Mouse (Mus musculus) adrenal gland, postnatal 25 days (tissue): ENCODE measurements around the gene Rpp21. TPM values are rescaled to one million over a fixed set of nuclear protein-coding genes. Genes with fewer than 3 reads are reported as not detected.

Experiments used
- DNase-seq: peaks from one replicate; pipeline ENCODE4 v3.0.0; 2021; ENCODE audit warnings: mixed read lengths
- long read RNA-seq: library from polyadenylated mRNA; stranded (forward); transcript quantifications from one replicate; pipeline ENCODE4 v2.0.0, GENCODE M21; 2021
- total RNA-seq: library from RNA; stranded (reverse); gene quantifications from 2 replicates; pipeline ENCODE4 v1.2.3, GENCODE M21; 2021

The Rpp21 gene
- total RNA-seq: 47.2 TPM in 2 replicates
- long read RNA-seq, transcript Rpp21-201 (5 exons, 729 nt): major isoform, 15 of 25 reads
- long read RNA-seq, partial matches to known transcripts: 0 of 25 reads
- long read RNA-seq, other reads (novel, unspliced or antisense): 5 of 25 reads

- DNase-seq: no peak
Measured at GRCm38 (mm10) chr17:36257969-36258368, at the start of gene Rpp21. Gene Rpp21, minus strand, starts transcription at chr17:36258069.

- DNase-seq: no peak
Measured at GRCm38 (mm10) chr17:36286390-36286789, 28.5 kb upstream of the Rpp21 start, which contains the start of gene H2-M10.2. Gene H2-M10.2, minus strand, starts transcription at chr17:36286490.

GRCm38 (mm10) chr17:36281521-36282245 is 23.8 kb upstream of the Rpp21 start:
- DNase-seq: no peak

- DNase-seq: no peak
Measured at GRCm38 (mm10) chr17:36274776-36275175, 16.9 kb upstream of the Rpp21 start.

- no peak for DNase-seq
Measured at GRCm38 (mm10) chr17:36273796-36274195, 15.9 kb upstream of the Rpp21 start.

- DNase-seq: no peak
Measured at GRCm38 (mm10) chr17:36272643-36273366, 14.9 kb upstream of the Rpp21 start.

GRCm38 (mm10) chr17:36271586-36272256 is 13.9 kb upstream of the Rpp21 start, which contains the start of gene Trim39:
Gene Trim39, minus strand, starts transcription at chr17:36272247.
- DNase-seq: no peak

GRCm38 (mm10) chr17:36270956-36271585 is 13.2 kb upstream of the Rpp21 start:
- peak; percentile 89 for DNase-seq

- no peak for DNase-seq
Measured at GRCm38 (mm10) chr17:36265834-36266233, 8.0 kb upstream of the Rpp21 start.

- DNase-seq: no peak
Measured at GRCm38 (mm10) chr17:36264273-36264925, 6.5 kb upstream of the Rpp21 start.

- DNase-seq: no peak
Measured at GRCm38 (mm10) chr17:36261511-36262166, 3.8 kb upstream of the Rpp21 start.

- DNase-seq: peak; percentile 79
Measured at GRCm38 (mm10) chr17:36257241-36257947, 475 bp downstream of the Rpp21 start.

- DNase-seq: no peak
Measured at GRCm38 (mm10) chr17:36253087-36253600, 4.7 kb downstream of the Rpp21 start.

GRCm38 (mm10) chr17:36252250-36252876 is 5.5 kb downstream of the Rpp21 start:
- DNase-seq: peak; percentile 30

GRCm38 (mm10) chr17:36248886-36249285 is 9.0 kb downstream of the Rpp21 start:
- DNase-seq: no peak

- DNase-seq: no peak
Measured at GRCm38 (mm10) chr17:36245741-36246140, 12.1 kb downstream of the Rpp21 start.

- DNase-seq: no peak
Measured at GRCm38 (mm10) chr17:36244031-36244430, 13.8 kb downstream of the Rpp21 start.

- DNase-seq: no peak
Measured at GRCm38 (mm10) chr17:36240637-36241213, 17.1 kb downstream of the Rpp21 start.

GRCm38 (mm10) chr17:36237321-36237921 is 20.4 kb downstream of the Rpp21 start:
- peak; percentile 25 for DNase-seq
